Mouse (Mus musculus) neural tube, embryonic 11.5 days (tissue): ENCODE data around the gene Gnpat. TPM values are rescaled to one million over a fixed set of nuclear protein-coding genes. Genes with fewer than 3 reads are reported as not detected.

Experiments
- ATAC-seq: fragments of 200-750 bp; cut with Nextera tagmentation; 2 replicates; pipeline ENCODE4 v1.8.0; 2017; ENCODE audit warnings: moderate number of reproducible peaks, mild to moderate bottlenecking, moderate TSS enrichment, moderate library complexity; ENCODE audit not compliant: insufficient read depth, low FRiP score, low TSS enrichment
- DNase-seq: peaks from one replicate; pipeline ENCODE4 v3.0.0-alpha.2; 2015; ENCODE audit warnings: low spot score
- H3K27ac ChIP-seq: fragments of 300-500 bp; sonication (generic); 2 replicates; pipeline ENCODE4 v1.5.1; 2014; ENCODE audit warnings: low read depth, mild to moderate bottlenecking, low read length
- H3K27me3 ChIP-seq: fragments of 300-500 bp; sonication (generic); 2 replicates; pipeline ENCODE4 v1.6.1; 2014; ENCODE audit warnings: mild to moderate bottlenecking, low read length, mixed read lengths; ENCODE audit not compliant: control insufficient read depth, insufficient read depth
- H3K36me3 ChIP-seq: fragments of 300-500 bp; sonication (generic); 2 replicates; pipeline ENCODE4 v1.6.1; 2014; ENCODE audit warnings: mild to moderate bottlenecking, low read length, moderate library complexity, mixed read lengths; ENCODE audit not compliant: control insufficient read depth, insufficient read depth
- H3K4me1 ChIP-seq: fragments of 300-500 bp; sonication (generic); 2 replicates; pipeline ENCODE4 v1.6.1; 2014; ENCODE audit warnings: low read length, mixed read lengths; ENCODE audit not compliant: control insufficient read depth, insufficient read depth
- H3K4me2 ChIP-seq: fragments of 300-500 bp; sonication (generic); 2 replicates; pipeline ENCODE4 v1.6.1; 2014; ENCODE audit warnings: low read depth, mild to moderate bottlenecking, moderate library complexity
- H3K4me3 ChIP-seq: fragments of 300-500 bp; sonication (generic); 2 replicates; pipeline ENCODE4 v1.5.1; 2014; ENCODE audit warnings: low read depth, low read length
- H3K9ac ChIP-seq: fragments of 300-500 bp; sonication (generic); 2 replicates; pipeline ENCODE4 v1.6.1; 2014; ENCODE audit warnings: mild to moderate bottlenecking, low read length
- H3K9me3 ChIP-seq: fragments of 300-500 bp; sonication (generic); 2 replicates; pipeline ENCODE4 v1.6.1; 2016; ENCODE audit warnings: low read length; ENCODE audit not compliant: control insufficient read depth
- WGBS: fragments of 180-500 bp; shearing (Covaris S2); extraction: QIAGEN DNeasy Blood & Tissue Kit; methylation state at CpG from one replicate; pipeline ENCODE4 v1.1.7; 2014; 5-methylcytosine and 5-hydroxymethylcytosine counted together
- polyA plus RNA-seq: library from polyadenylated mRNA; unstranded; fragments of >200 nt; fragmentation: Nextera tagmentation; extraction: Ambion mirVana; gene quantifications from 2 replicates; pipeline ENCODE4 v1.2.1, GENCODE M21; 2014

Gnpat gene
- polyA plus RNA-seq, 1 experiment from 2014 or later = 140 TPM

- no peak overlapping the region for H3K4me3 ChIP-seq
- H3K4me2 ChIP-seq = no peak overlapping the region
- H3K36me3 ChIP-seq = peaks cover 22% of the 10 kb centered on the region
- ATAC-seq (no peak), DNase-seq (no peak)
- no peak overlapping the region for H3K9ac ChIP-seq
- no peaks in the 10 kb centered on the region for H3K27me3 ChIP-seq
- H3K4me1 ChIP-seq = peaks cover 4% of the 10 kb centered on the region; the same call in 1 of the 2 replicates
- no peak overlapping the region for H3K27ac ChIP-seq
- WGBS = 97% methylated on average over 3 of the region's 3 CpGs
- H3K9me3 ChIP-seq = no peaks in the 10 kb centered on the region
Observed at GRCm38 (mm10) chr8:124860188-124860587, 2.6 kb upstream of the Gnpat start.

- Histone ChIP-seq H3K4me3 (peak overlapping the region; percentile 96), H3K4me2 (peak overlapping the region; percentile 50), H3K27ac (peak overlapping the region; percentile 82), H3K27me3 (no peaks in the 10 kb centered on the region), H3K4me1 (peaks cover 4% of the 10 kb centered on the region; the same call in 1 of the 2 replicates), H3K9ac (peak overlapping the region; percentile 97), H3K9me3 (no peaks in the 10 kb centered on the region), H3K36me3 (peaks cover 10% of the 10 kb centered on the region)
- DNase-seq = no peak
- peak; percentile 75 for ATAC-seq
- WGBS = under 1% methylated on average over 33 of the region's 33 CpGs
Observed at GRCm38 (mm10) chr8:124863163-124863677, 387 bp downstream of the Gnpat start.

- H3K27ac ChIP-seq = no peak overlapping the region
- no peak for ATAC-seq
- H3K9ac ChIP-seq = peak overlapping the region; percentile 97
- no peak for DNase-seq
- peaks cover 6% of the 10 kb centered on the region for H3K36me3 ChIP-seq
- 23% methylated on average over 8 of the region's 8 CpGs for WGBS
- H3K27me3 ChIP-seq = no peaks in the 10 kb centered on the region
- H3K4me1 ChIP-seq = peaks cover 4% of the 10 kb centered on the region; the same call in 1 of the 2 replicates
- H3K4me3 ChIP-seq = peak overlapping the region; percentile 96
- H3K9me3 ChIP-seq = no peaks in the 10 kb centered on the region
- peak overlapping the region; percentile 50 for H3K4me2 ChIP-seq
Observed at GRCm38 (mm10) chr8:124863729-124864128, 896 bp downstream of the Gnpat start.

- H3K27me3 ChIP-seq = no peaks in the 10 kb centered on the region
- no peaks in the 10 kb centered on the region for H3K9me3 ChIP-seq
- no peak for DNase-seq
- H3K27ac ChIP-seq = no peak overlapping the region
- no peak overlapping the region for H3K4me3 ChIP-seq
- no peaks in the 10 kb centered on the region; the same call in none of the 2 replicates for H3K36me3 ChIP-seq
- 81% methylated on average over 3 of the region's 3 CpGs for WGBS
- H3K4me2 ChIP-seq = no peak overlapping the region
- ATAC-seq = no peak
- peaks cover 4% of the 10 kb centered on the region; the same call in 1 of the 2 replicates for H3K4me1 ChIP-seq
- no peak overlapping the region for H3K9ac ChIP-seq
Observed at GRCm38 (mm10) chr8:124866669-124867068, 3.8 kb downstream of the Gnpat start.

GRCm38 (mm10) chr8:124867126-124867525 lies 4.3 kb downstream of the Gnpat start:
- WGBS = 59% methylated on average over 2 of the region's 2 CpGs
- ATAC-seq = no peak
- Histone ChIP-seq H3K9me3 (no peaks in the 10 kb centered on the region), H3K27ac (no peak overlapping the region), H3K27me3 (no peaks in the 10 kb centered on the region), H3K9ac (no peak overlapping the region), H3K4me1 (peaks cover 4% of the 10 kb centered on the region; the same call in 1 of the 2 replicates), H3K4me2 (no peak overlapping the region), H3K4me3 (no peak overlapping the region; the same call in 1 of the 2 replicates), H3K36me3 (peaks cover under 1% of the 10 kb centered on the region)
- no peak for DNase-seq

GRCm38 (mm10) chr8:124869708-124870107 lies 6.9 kb downstream of the Gnpat start:
- H3K27ac ChIP-seq = no peak overlapping the region
- no peaks in the 10 kb centered on the region for H3K9me3 ChIP-seq
- no peak overlapping the region for H3K4me2 ChIP-seq
- ATAC-seq (no peak), DNase-seq (no peak)
- no peak overlapping the region for H3K4me3 ChIP-seq
- peaks cover 8% of the 10 kb centered on the region for H3K36me3 ChIP-seq
- H3K9ac ChIP-seq = no peak overlapping the region
- 78% methylated on average over 6 of the region's 6 CpGs for WGBS
- H3K4me1 ChIP-seq = no peaks in the 10 kb centered on the region
- H3K27me3 ChIP-seq = no peaks in the 10 kb centered on the region

GRCm38 (mm10) chr8:124871474-124871873 lies 8.6 kb downstream of the Gnpat start:
- H3K36me3 ChIP-seq = peaks cover 8% of the 10 kb centered on the region
- no peak overlapping the region for H3K4me2 ChIP-seq
- H3K9me3 ChIP-seq = no peaks in the 10 kb centered on the region
- WGBS = 95% methylated on average over 7 of the region's 7 CpGs
- DNase-seq (no peak), ATAC-seq (no peak)
- no peaks in the 10 kb centered on the region for H3K27me3 ChIP-seq
- H3K4me3 ChIP-seq = no peak overlapping the region
- no peak overlapping the region for H3K27ac ChIP-seq
- no peaks in the 10 kb centered on the region for H3K4me1 ChIP-seq
- H3K9ac ChIP-seq = no peak overlapping the region

GRCm38 (mm10) chr8:124872081-124872480 lies 9.2 kb downstream of the Gnpat start:
- H3K36me3 ChIP-seq = peaks cover 12% of the 10 kb centered on the region

GRCm38 (mm10) chr8:124872690-124873089 lies 9.9 kb downstream of the Gnpat start:
- H3K36me3 ChIP-seq = peaks cover 13% of the 10 kb centered on the region; the same call in 1 of the 2 replicates
- H3K27me3 ChIP-seq = no peaks in the 10 kb centered on the region
- no peak overlapping the region for H3K27ac ChIP-seq
- no peak overlapping the region for H3K9ac ChIP-seq
- H3K4me3 ChIP-seq = no peak overlapping the region
- H3K9me3 ChIP-seq = no peaks in the 10 kb centered on the region
- WGBS = 88% methylated on average over 5 of the region's 5 CpGs
- H3K4me2 ChIP-seq = no peak overlapping the region
- no peak for DNase-seq
- no peaks in the 10 kb centered on the region for H3K4me1 ChIP-seq
- ATAC-seq = no peak

More at GRCm38 (mm10) chr8:124872081-124872480, 9.2 kb downstream of the Gnpat start:
- Histone ChIP-seq H3K9me3 (no peaks in the 10 kb centered on the region), H3K9ac (no peak overlapping the region), H3K4me1 (no peaks in the 10 kb centered on the region), H3K4me3 (no peak overlapping the region), H3K4me2 (no peak overlapping the region), H3K27ac (no peak overlapping the region), H3K27me3 (no peaks in the 10 kb centered on the region)
- 95% methylated on average over 7 of the region's 7 CpGs for WGBS
- ATAC-seq (no peak), DNase-seq (no peak)
